Mouse (Mus musculus): Measurements from ENCODE around the gene Map1lc3b.

DNA sequence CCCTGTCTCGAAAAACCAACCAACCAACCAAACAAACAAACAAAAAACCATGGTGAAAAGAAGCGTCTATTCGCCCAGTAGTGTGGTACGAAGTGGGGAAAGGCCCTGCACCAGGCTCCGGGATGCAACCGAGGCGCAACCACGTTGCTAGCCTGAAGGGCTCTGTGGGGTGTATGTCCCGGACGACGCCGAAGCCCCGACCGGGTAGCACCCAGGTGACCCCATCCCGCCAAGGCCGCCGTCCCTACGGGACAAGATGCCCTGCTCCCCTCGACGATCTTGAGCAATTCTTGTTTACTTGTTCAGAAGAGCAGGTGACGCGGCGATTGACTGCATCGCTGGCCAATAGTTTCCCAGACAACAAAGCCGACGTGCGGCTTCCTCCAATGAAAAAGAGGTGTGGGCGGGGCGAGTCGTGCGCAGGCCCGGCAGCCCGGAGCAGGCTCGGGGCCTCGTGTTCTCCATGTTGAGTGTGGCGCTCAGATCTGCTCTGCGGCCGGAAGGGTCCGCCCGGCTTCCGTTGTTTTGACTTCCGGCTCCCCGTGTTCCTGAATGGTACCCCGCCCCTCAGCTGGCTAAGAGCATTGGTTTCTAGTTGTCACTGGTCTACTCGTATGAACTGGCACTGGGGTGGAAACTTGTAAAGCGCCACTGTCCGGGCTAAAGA is 4.9 kb upstream of the Map1lc3b start:
- TF ChIP-seq CTCF (IDR thresholded peaks at IDR 0.05; ENCODE audit: low read depth, low read length) = no peak
- TF ChIP-seq POLR2A (IDR thresholded peaks at IDR 0.05; ENCODE audit: extremely low read depth, insufficient read depth, low read length) = peak; percentile 88
